Mouse (Mus musculus) hindbrain, embryonic 11.5 days (tissue): Measurements from ENCODE around the gene Zfhx3. TPM values are rescaled to one million over a fixed set of nuclear protein-coding genes. Genes with fewer than 3 reads are reported as not detected.

Experiments
- ATAC-seq: fragments of 200-750 bp; cut with Nextera tagmentation; 2 replicates; pipeline ENCODE4 v1.8.0; 2017; ENCODE audit warnings: mild to moderate bottlenecking, moderate TSS enrichment, moderate library complexity; ENCODE audit not compliant: low FRiP score
- DNase-seq: peaks from one replicate; pipeline ENCODE4 v3.0.0-alpha.2; 2015; ENCODE audit warnings: low spot score
- H3K27ac ChIP-seq: fragments of 300-500 bp; sonication (generic); 2 replicates; pipeline ENCODE4 v1.5.1; 2014; ENCODE audit warnings: mild to moderate bottlenecking, low read depth, low read length
- H3K27me3 ChIP-seq: fragments of 300-500 bp; sonication (generic); 2 replicates; pipeline ENCODE4 v1.6.1; 2014; ENCODE audit warnings: mild to moderate bottlenecking, low read length, moderate library complexity, mixed read lengths; ENCODE audit not compliant: control insufficient read depth, insufficient read depth
- H3K36me3 ChIP-seq: fragments of 300-500 bp; sonication (generic); 2 replicates; pipeline ENCODE4 v1.6.1; 2014; ENCODE audit warnings: mild to moderate bottlenecking, low read length, moderate library complexity, mixed read lengths; ENCODE audit not compliant: control insufficient read depth, insufficient read depth
- H3K4me1 ChIP-seq: fragments of 300-500 bp; sonication (generic); replicated peaks from 2 replicates; pipeline ENCODE4 v1.6.1; 2014; ENCODE audit warnings: low read length, mixed read lengths; ENCODE audit not compliant: control insufficient read depth, insufficient read depth
- H3K4me2 ChIP-seq: fragments of 300-500 bp; sonication (generic); replicated peaks from 2 replicates; pipeline ENCODE4 v1.6.1; 2014; ENCODE audit warnings: mild to moderate bottlenecking, low read depth, low read length
- H3K4me3 ChIP-seq: fragments of 300-500 bp; sonication (generic); 2 replicates; pipeline ENCODE4 v1.5.1; 2014; ENCODE audit warnings: low read depth, low read length
- H3K9ac ChIP-seq: fragments of 300-500 bp; sonication (generic); 2 replicates; pipeline ENCODE4 v1.6.1; 2014; ENCODE audit warnings: low read depth, low read length
- H3K9me3 ChIP-seq: fragments of 300-500 bp; sonication (generic); 2 replicates; pipeline ENCODE4 v1.6.1; 2016; ENCODE audit warnings: low read length; ENCODE audit not compliant: control insufficient read depth
- WGBS: fragments of 180-500 bp; shearing (Covaris S2); extraction: QIAGEN DNeasy Blood & Tissue Kit; methylation state at CpG from one replicate; pipeline ENCODE4 v1.1.7; 2014; 5-methylcytosine and 5-hydroxymethylcytosine counted together
- polyA plus RNA-seq: library from polyadenylated mRNA; unstranded; fragments of >200 nt; fragmentation: Nextera tagmentation; extraction: Ambion mirVana; gene quantifications from 2 replicates; pipeline ENCODE4 v1.2.1, GENCODE M21; 2014

Zfhx3 gene
- polyA plus RNA-seq, 1 experiment from 2014 or later: 47.1 TPM

- Histone ChIP-seq H3K9me3 (no peaks in the 10 kb centered on the region), H3K4me2 (peak overlapping the region; percentile 21), H3K27ac (peak overlapping the region; percentile 10; the same call in 1 of the 2 replicates), H3K36me3 (no peaks in the 10 kb centered on the region), H3K4me3 (no peak overlapping the region), H3K9ac (0 out of 2 replicates have a peak overlapping the region, but pooled peaks have one; percentile 23), H3K27me3 (no peaks in the 10 kb centered on the region), H3K4me1 (peaks cover 16% of the 10 kb centered on the region; the same call in 1 of the 2 replicates)
- peak; percentile 27; the same call in 1 of the 2 replicates for ATAC-seq
- DNase-seq: peak; percentile 86
- WGBS: 27% methylated on average over 12 of the region's 12 CpGs
These were observed 944.3 kb downstream of the Zfhx3 start for GRCm38 (mm10) chr8:108886599-108887255.

GRCm38 (mm10) chr8:108887256-108887615 lies 944.8 kb downstream of the Zfhx3 start:
- Histone ChIP-seq H3K4me2 (no peak overlapping the region), H3K36me3 (no peaks in the 10 kb centered on the region), H3K9ac (0 out of 2 replicates have a peak overlapping the region, but pooled peaks have one; percentile 23), H3K27me3 (no peaks in the 10 kb centered on the region), H3K27ac (0 out of 2 replicates have a peak overlapping the region, but pooled peaks have one; percentile 10), H3K4me3 (no peak overlapping the region), H3K4me1 (peaks cover 16% of the 10 kb centered on the region; the same call in 1 of the 2 replicates), H3K9me3 (no peaks in the 10 kb centered on the region)
- WGBS: 76% methylated on average over 14 of the region's 14 CpGs
- DNase-seq: no peak
- ATAC-seq: no peak

GRCm38 (mm10) chr8:108887890-108888289 lies 945.4 kb downstream of the Zfhx3 start:
- Histone ChIP-seq H3K4me2 (no peak overlapping the region), H3K27me3 (no peaks in the 10 kb centered on the region), H3K9me3 (no peaks in the 10 kb centered on the region), H3K9ac (no peak overlapping the region), H3K4me1 (peaks cover 16% of the 10 kb centered on the region; the same call in 1 of the 2 replicates), H3K36me3 (no peaks in the 10 kb centered on the region), H3K4me3 (no peak overlapping the region), H3K27ac (no peak overlapping the region)
- 95% methylated on average over 8 of the region's 8 CpGs for WGBS
- DNase-seq: no peak
- ATAC-seq: no peak

- DNase-seq (no peak), ATAC-seq (no peak)
- H3K4me3 ChIP-seq: no peak overlapping the region
- H3K4me1 ChIP-seq: peaks cover 16% of the 10 kb centered on the region; the same call in 1 of the 2 replicates
- no peak overlapping the region for H3K4me2 ChIP-seq
- H3K36me3 ChIP-seq: no peaks in the 10 kb centered on the region
- 60% methylated on average over 4 of the region's 4 CpGs for WGBS
- H3K9me3 ChIP-seq: no peaks in the 10 kb centered on the region
- no peak overlapping the region for H3K9ac ChIP-seq
- no peaks in the 10 kb centered on the region for H3K27me3 ChIP-seq
- H3K27ac ChIP-seq: no peak overlapping the region
These were observed 946.5 kb downstream of the Zfhx3 start for GRCm38 (mm10) chr8:108888924-108889323.

GRCm38 (mm10) chr8:108889406-108889805 lies 947.0 kb downstream of the Zfhx3 start:
- DNase-seq: no peak

GRCm38 (mm10) chr8:108894287-108894686 lies 951.8 kb downstream of the Zfhx3 start:
- WGBS: 72% methylated on average over 10 of the region's 10 CpGs
- ATAC-seq (no peak), DNase-seq (no peak)
- no peak overlapping the region for H3K4me3 ChIP-seq
- no peak overlapping the region for H3K9ac ChIP-seq
- no peaks in the 10 kb centered on the region for H3K36me3 ChIP-seq
- H3K9me3 ChIP-seq: no peaks in the 10 kb centered on the region
- H3K4me2 ChIP-seq: no peak overlapping the region
- peaks cover 8% of the 10 kb centered on the region; the same call in 1 of the 2 replicates for H3K4me1 ChIP-seq
- H3K27me3 ChIP-seq: no peaks in the 10 kb centered on the region
- no peak overlapping the region for H3K27ac ChIP-seq

More at GRCm38 (mm10) chr8:108889406-108889805, 947.0 kb downstream of the Zfhx3 start:
- Histone ChIP-seq H3K27ac (no peak overlapping the region), H3K9ac (no peak overlapping the region), H3K36me3 (no peaks in the 10 kb centered on the region), H3K4me3 (no peak overlapping the region), H3K4me1 (peaks cover 16% of the 10 kb centered on the region; the same call in 1 of the 2 replicates), H3K9me3 (no peaks in the 10 kb centered on the region), H3K27me3 (no peaks in the 10 kb centered on the region), H3K4me2 (no peak overlapping the region)
- no peak for ATAC-seq
- WGBS: 72% methylated on average over 5 of the region's 5 CpGs

- Histone ChIP-seq H3K9ac (no peak overlapping the region), H3K4me1 (peaks cover 19% of the 10 kb centered on the region; the same call in 1 of the 2 replicates), H3K36me3 (no peaks in the 10 kb centered on the region), H3K9me3 (no peaks in the 10 kb centered on the region), H3K27ac (no peak overlapping the region; the same call in 1 of the 2 replicates), H3K4me3 (no peak overlapping the region), H3K4me2 (no peak overlapping the region), H3K27me3 (no peaks in the 10 kb centered on the region)
- WGBS: 50% methylated on average over 18 of the region's 18 CpGs
- ATAC-seq: no peak
- DNase-seq: no peak
These were observed 954.3 kb downstream of the Zfhx3 start for GRCm38 (mm10) chr8:108896468-108897346.

GRCm38 (mm10) chr8:108897347-108898100 lies 955.1 kb downstream of the Zfhx3 start:
- ATAC-seq (no peak), DNase-seq (no peak)
- H3K27ac ChIP-seq: no peak overlapping the region
- no peak overlapping the region for H3K9ac ChIP-seq
- peaks cover 19% of the 10 kb centered on the region; the same call in 1 of the 2 replicates for H3K4me1 ChIP-seq
- H3K4me2 ChIP-seq: no peak overlapping the region
- H3K9me3 ChIP-seq: no peaks in the 10 kb centered on the region
- H3K4me3 ChIP-seq: no peak overlapping the region
- H3K27me3 ChIP-seq: no peaks in the 10 kb centered on the region
- no peaks in the 10 kb centered on the region for H3K36me3 ChIP-seq
- 67% methylated on average over 7 of the region's 7 CpGs for WGBS
